Mouse (Mus musculus): ENCODE measurements around the gene Ppp1r35. TPM values are rescaled to one million over a fixed set of nuclear protein-coding genes. Genes with fewer than 3 reads are reported as not detected.

Ppp1r35 gene
- polyA plus RNA-seq, 2 experiments, result 23.1 to 27.0 TPM

GRCm38 (mm10) chr5:137786109-137786942 lies 7.7 kb downstream of the Ppp1r35 start:
- peaks cover 2% of the 10 kb centered on the region; the same call in 1 of the 2 replicates for H3K9me3 ChIP-seq (ENCODE audit: control insufficient read depth, low read length)
- H3K27me3 ChIP-seq (ENCODE audit: control insufficient read depth, insufficient read depth, low read length), result no peaks in the 10 kb centered on the region
- H3K9ac ChIP-seq (replicated peaks), result peak overlapping the region; percentile 86
- DNase-seq (ENCODE audit: low read depth in 3 of 3, low spot score in 3 of 3) (peak; percentile 100), ATAC-seq (ENCODE audit: insufficient read depth) (peak; percentile 83)
- H3K4me1 ChIP-seq (replicated peaks; ENCODE audit: control insufficient read depth in 2 of 2, insufficient read depth in 2 of 2, low read length in 1 of 2), result peaks cover 8 to 21% of the 10 kb centered on the region in 2 experiments
- H3K27ac ChIP-seq, result peak overlapping the region; percentile 99
- TF ChIP-seq EP300 (IDR thresholded peaks at IDR 0.05; ENCODE audit: low read depth) (no peak), CTCF (IDR thresholded peaks at IDR 0.05; ENCODE audit: low read depth) (no peak)
- under 1% methylated on average over 72 of the region's 79 CpGs for WGBS (ENCODE audit: insufficient replicate concordance)
- H3K36me3 ChIP-seq (replicated peaks; ENCODE audit: control insufficient read depth, insufficient read depth, low read depth), result peaks cover 27% of the 10 kb centered on the region
- peak overlapping the region; percentile 85 to 88 for H3K4me3 ChIP-seq (ENCODE audit: insufficient read depth in 1 of 2, low read depth in 2 of 2, low read length in 2 of 2)
- H3K4me2 ChIP-seq (ENCODE audit: low read depth), result peak overlapping the region; percentile 84

GRCm38 (mm10) chr5:137787151-137787928 lies 8.7 kb downstream of the Ppp1r35 start, which contains the start of the genes Mepce and Zcwpw1:
TSS of gene Mepce (minus strand) at chr5:137787655.
TSS of gene Zcwpw1 (plus strand) at chr5:137787798.
- Histone ChIP-seq H3K27ac (peak within 1 kb of the TSS; percentile 99), H3K9ac (replicated peaks) (peak within 1 kb of the TSS; percentile 86), H3K36me3 (replicated peaks; ENCODE audit: control insufficient read depth, insufficient read depth, low read depth) (peaks cover 19% of the 10 kb centered on the region), H3K4me3 (ENCODE audit: insufficient read depth in 1 of 2, low read depth in 2 of 2, low read length in 2 of 2) (peak within 1 kb of the TSS; percentile 85 to 88), H3K9me3 (ENCODE audit: control insufficient read depth, low read length) (peaks cover 2% of the 10 kb centered on the region; the same call in 1 of the 2 replicates), H3K27me3 (ENCODE audit: control insufficient read depth, insufficient read depth, low read length) (no peaks in the 10 kb centered on the region), H3K4me2 (ENCODE audit: low read depth) (peak within 1 kb of the TSS; percentile 84), H3K4me1 (replicated peaks; ENCODE audit: control insufficient read depth in 2 of 2, insufficient read depth in 2 of 2, low read length in 1 of 2) (peaks cover 8 to 21% of the 10 kb centered on the region in 2 experiments)
- DNase-seq (ENCODE audit: low read depth in 3 of 3, low spot score in 3 of 3) (peak; percentile 86 to 92 (median 92)), ATAC-seq (ENCODE audit: insufficient read depth) (peak; percentile 70)
- TF ChIP-seq CTCF (IDR thresholded peaks at IDR 0.05; ENCODE audit: low read depth) (peak; percentile 89), EP300 (IDR thresholded peaks at IDR 0.05; ENCODE audit: low read depth) (peak; percentile 18; the same call in 1 of the 2 replicates)
- under 1% methylated on average over 48 of the region's 48 CpGs for WGBS (ENCODE audit: insufficient replicate concordance)

- Histone ChIP-seq H3K4me3 (ENCODE audit: insufficient read depth in 1 of 2, low read depth in 2 of 2, low read length in 2 of 2) (no peak overlapping the region), H3K9ac (replicated peaks) (no peak overlapping the region), H3K9me3 (ENCODE audit: control insufficient read depth, low read length) (peaks cover 2% of the 10 kb centered on the region; the same call in 1 of the 2 replicates), H3K27me3 (ENCODE audit: control insufficient read depth, insufficient read depth, low read length) (no peaks in the 10 kb centered on the region), H3K4me1 (replicated peaks; ENCODE audit: control insufficient read depth in 2 of 2, insufficient read depth in 2 of 2, low read length in 1 of 2) (peaks cover 8 to 21% of the 10 kb centered on the region in 2 experiments), H3K36me3 (replicated peaks; ENCODE audit: control insufficient read depth, insufficient read depth, low read depth) (peaks cover 10% of the 10 kb centered on the region), H3K27ac (no peak overlapping the region), H3K4me2 (ENCODE audit: low read depth) (peak overlapping the region; percentile 84)
- TF ChIP-seq EP300 (IDR thresholded peaks at IDR 0.05; ENCODE audit: low read depth) (no peak), CTCF (IDR thresholded peaks at IDR 0.05; ENCODE audit: low read depth) (no peak)
- no peak for ATAC-seq (ENCODE audit: insufficient read depth)
- WGBS (ENCODE audit: insufficient replicate concordance), result 68% methylated on average over 24 of the region's 24 CpGs
- DNase-seq (ENCODE audit: low read depth in 3 of 3, low spot score in 3 of 3), result no peak
Measured at GRCm38 (mm10) chr5:137788171-137788570, 9.5 kb downstream of the Ppp1r35 start.

- ATAC-seq (ENCODE audit: insufficient read depth) (no peak), DNase-seq (ENCODE audit: low read depth in 3 of 3, low spot score in 3 of 3) (no peak)
- Histone ChIP-seq H3K4me3 (ENCODE audit: insufficient read depth in 1 of 2, low read depth in 2 of 2, low read length in 2 of 2) (no peak overlapping the region), H3K27ac (no peak overlapping the region), H3K9me3 (ENCODE audit: control insufficient read depth, low read length) (peaks cover 2% of the 10 kb centered on the region; the same call in 1 of the 2 replicates), H3K36me3 (replicated peaks; ENCODE audit: control insufficient read depth, insufficient read depth, low read depth) (peaks cover 5% of the 10 kb centered on the region; the same call in 1 of the 2 replicates), H3K4me2 (ENCODE audit: low read depth) (no peak overlapping the region), H3K4me1 (replicated peaks; ENCODE audit: control insufficient read depth in 2 of 2, insufficient read depth in 2 of 2, low read length in 1 of 2) (peaks cover 8 to 15% of the 10 kb centered on the region in 2 experiments), H3K27me3 (ENCODE audit: control insufficient read depth, insufficient read depth, low read length) (no peaks in the 10 kb centered on the region), H3K9ac (replicated peaks) (no peak overlapping the region)
- TF ChIP-seq CTCF (IDR thresholded peaks at IDR 0.05; ENCODE audit: low read depth) (no peak), EP300 (IDR thresholded peaks at IDR 0.05; ENCODE audit: low read depth) (no peak)
- WGBS (ENCODE audit: insufficient replicate concordance), result 84% methylated on average over 2 of the region's 2 CpGs
Measured at GRCm38 (mm10) chr5:137788946-137789531, 10.4 kb downstream of the Ppp1r35 start.

Data from liver, embryonic 14.5 days (tissue).